Mouse (Mus musculus) heart, postnatal 14 days (tissue): ENCODE measurements around the gene Gm49318. TPM values are rescaled to one million over a fixed set of nuclear protein-coding genes. Genes with fewer than 3 reads are reported as not detected.

Experiments
- DNase-seq, 2 experiments: peaks; one replicate each; pipeline ENCODE4 v3.0.0; 2021 to 2022
- intact Hi-C: fragments of 180-260 bp; cut with DNase I; formaldehyde crosslinking; loops from one replicate; pipeline ENCODE4 v1.15.1; 2025
- total RNA-seq, 2 experiments: library from RNA; stranded (reverse); gene quantifications; 2 replicates each; pipeline ENCODE4 v1.2.3; 2021

Gm49318 gene
- total RNA-seq, 2 experiments from 2014 or later, result not detected

DNA sequence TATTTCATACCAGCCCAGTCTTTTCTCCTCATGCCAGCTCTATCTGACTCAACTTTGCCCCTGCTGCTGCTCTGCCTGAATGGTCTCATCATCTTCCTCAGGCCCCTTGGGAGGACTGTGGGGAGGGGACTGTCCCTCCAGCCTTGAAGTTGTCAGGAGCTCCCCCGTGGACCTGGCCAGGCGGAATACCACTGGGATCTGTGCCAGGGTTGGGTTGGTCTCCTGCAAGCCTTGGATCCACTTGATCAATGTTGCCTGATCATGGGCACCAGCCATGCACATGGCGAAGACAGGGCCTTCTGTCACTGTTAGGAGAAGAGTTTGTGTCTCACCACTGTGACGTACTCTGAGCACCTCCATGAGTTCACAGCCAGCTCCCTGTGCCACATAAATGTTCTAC lies 1.2 kb upstream of the Gm49318 start:
- DNase-seq, result no peak

DNA sequence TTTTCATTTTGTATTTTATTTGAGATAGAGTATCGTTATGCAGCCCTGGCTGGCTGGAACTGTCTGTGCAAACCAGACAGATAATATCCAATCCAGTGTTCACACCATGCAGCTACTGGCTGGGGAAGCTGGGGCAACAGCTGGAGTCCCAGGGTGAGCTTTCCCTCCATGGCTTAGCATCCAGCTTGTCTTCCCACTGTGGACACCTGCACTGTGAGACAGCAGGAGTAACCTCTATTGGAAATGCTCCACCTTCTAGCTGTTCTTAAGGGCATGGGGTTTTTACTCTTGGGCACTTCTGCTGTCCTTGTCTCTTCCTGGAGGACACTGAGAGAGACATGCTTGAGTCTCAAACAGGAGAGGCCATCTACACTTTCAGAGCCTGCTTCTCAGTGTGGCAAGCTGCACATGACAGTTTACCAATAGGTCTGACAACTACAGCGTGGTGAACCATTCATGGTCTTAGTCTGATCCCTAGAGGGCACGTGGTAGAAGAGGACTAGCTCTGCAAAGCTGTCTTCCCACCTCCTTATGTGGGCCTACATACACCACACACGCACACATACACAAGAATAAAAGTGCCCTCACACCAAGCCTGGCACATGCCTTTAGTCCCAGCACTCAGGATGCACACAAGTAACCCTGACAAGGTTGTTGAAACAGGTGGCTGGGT lies 1.0 kb downstream of the Gm49318 start:
- no peak for DNase-seq
- intact Hi-C loops, result no loop called here

More for the DNA sequence above, 1.2 kb upstream of the Gm49318 start:
- intact Hi-C loops, result no loop called here

DNA sequence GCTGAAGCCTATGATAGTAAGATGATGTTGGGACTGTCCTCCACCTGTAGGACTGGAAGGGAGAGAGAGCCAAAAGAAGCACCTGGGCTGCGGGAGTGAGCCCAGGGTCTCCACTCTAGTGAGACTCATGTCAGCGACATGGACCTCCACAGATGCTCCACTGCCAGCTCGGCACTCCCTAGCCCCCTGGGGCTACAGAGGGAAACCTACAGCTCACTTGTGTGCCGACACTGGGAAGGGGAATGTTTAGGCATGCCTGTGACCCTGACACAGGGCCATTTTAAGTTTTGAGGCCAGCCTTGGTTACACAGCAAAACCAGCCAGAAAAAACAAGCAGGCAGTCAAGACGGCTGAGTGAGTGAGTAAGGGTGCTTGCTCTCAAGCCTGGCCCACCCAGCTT lies 3.9 kb downstream of the Gm49318 start:
- intact Hi-C loops, result no loop called here
- DNase-seq, result no peak

DNA sequence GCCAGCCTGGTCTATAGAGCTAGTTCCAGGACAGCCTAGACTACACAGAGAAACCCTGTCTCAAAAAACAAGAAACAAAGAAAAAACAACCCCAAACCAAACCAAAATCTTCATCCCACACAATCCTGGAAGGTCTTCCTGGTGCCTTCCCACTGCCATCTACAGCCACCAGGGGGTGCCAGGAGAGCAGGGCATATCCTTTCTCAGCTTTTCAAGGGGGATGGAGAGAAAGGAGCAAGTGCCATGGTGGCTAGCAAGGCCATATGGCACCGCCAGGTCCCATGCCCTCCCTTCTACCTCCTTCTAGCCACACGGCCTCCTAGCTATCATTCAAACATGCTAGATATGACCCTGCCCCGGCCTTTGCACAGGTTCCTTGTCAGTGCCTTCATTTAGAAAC lies 4.6 kb downstream of the Gm49318 start:
- intact Hi-C loops, result loop anchor here (1.0 kb wide), 1 partner anchor 77 kb away; no protein-coding TSS in a partner anchor
- peak; percentile 57 to 72 for DNase-seq

DNA sequence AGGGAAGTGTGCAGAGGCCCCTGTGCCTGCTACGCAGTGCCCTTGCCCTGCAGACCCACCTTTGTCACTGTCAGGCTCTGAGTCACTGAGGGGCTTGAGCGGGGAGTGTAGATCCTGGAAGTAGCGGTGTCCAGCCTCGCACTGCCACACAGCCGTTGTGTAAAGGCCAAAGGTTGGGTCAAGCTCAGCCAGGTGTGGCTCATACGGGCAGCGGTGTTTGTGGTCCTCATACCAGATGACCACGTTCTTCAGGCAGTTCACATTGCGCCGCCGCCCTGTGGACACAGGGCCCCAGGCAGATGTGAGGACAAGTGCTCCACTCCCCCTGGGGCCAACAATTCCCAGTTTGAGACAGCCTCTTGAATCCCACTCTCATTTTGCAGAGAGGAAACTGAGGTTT lies 5.4 kb downstream of the Gm49318 start:
- intact Hi-C loops, result loop anchor here (1.0 kb wide), 1 partner anchor 78 kb away; no protein-coding TSS in a partner anchor
- DNase-seq, result no peak

DNA sequence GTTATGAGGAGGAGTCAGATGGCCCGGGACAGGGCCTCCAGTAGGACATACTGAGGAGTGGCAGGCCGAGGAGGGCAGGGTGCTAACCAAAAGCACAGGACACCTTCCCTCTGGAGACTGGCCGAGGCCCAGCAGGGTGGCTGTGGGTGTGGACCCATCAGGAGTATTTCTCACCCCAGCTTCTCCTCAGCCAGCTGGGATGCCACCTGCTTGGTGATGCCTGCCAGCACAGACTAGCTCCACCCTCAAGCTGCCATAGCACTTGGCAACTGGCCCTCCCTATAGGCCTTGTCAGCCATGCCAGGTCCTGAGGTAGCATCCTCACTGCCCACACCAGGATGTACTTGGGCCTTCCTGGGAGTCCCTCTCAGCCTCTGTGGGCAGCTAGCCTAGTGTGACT lies 6.7 kb downstream of the Gm49318 start:
- DNase-seq, result no peak
- intact Hi-C loops, result no loop called here

DNA sequence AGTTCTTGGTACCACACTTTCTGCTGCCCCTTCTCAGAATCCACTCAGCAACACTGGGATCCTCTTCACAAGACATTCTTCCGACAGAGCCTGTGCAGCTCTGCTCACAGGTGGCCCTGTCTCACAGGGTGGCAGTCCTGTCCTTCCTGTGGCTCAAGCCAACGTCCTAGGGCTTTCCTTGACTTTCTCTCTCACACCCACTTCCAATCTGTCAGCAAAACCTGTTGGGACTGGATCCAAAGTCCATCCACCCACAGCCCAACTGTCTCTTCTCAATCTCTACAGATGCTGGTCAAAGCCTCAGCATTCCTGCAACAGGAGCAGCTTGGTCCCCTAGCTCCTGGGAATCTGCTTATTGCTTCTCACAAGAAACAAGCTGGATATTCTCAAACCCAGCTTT lies 9.7 kb downstream of the Gm49318 start:
- DNase-seq, result no peak
- intact Hi-C loops, result no loop called here

DNA sequence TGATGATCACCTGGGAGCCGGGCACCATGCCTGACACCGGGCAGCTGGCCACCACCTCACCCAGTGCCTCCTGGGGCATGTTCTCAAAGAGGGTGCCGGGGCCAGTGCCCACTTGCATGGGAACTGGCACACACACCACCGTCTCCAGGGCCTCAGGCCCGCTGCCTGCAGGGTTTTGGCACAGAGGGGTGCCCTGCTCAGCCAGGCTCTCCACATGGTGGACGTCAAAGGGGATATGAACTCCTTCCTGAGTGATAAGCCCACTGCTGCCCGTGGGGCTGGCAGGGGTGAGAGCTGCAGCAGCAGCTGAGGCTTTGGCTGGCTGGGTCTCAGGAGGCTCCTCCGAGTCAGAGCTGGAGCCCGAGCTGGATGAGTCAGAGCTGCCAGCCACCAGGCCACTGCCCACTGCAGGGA lies 13.0 kb downstream of the Gm49318 start:
- intact Hi-C loops, result no loop called here
- peak; percentile 45 to 56 for DNase-seq

DNA sequence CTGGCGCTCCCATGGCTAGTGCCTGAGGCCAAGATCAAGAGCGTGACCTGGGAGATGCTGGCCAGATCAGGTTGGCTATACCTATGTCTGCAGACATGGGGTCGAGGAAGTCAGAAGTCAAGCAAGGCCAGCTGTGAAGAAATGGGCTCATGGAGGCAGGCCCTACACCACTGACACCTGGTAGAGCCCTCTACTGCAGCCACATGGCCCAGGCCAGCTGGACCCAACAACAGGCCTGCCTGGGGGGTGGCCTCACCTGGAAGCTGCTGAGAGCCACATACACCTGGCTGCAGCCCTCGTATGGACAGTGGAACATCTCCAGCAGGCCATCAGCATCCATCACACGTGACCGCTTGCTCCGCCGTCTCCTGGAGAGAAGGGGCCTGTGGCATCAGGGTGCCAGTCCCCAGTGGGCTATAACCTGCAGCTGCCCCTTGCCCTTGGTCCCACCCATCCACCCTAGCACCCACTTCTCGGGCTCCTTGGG lies 14.0 kb downstream of the Gm49318 start:
- intact Hi-C loops, result no loop called here
- DNase-seq, result no peak

DNA sequence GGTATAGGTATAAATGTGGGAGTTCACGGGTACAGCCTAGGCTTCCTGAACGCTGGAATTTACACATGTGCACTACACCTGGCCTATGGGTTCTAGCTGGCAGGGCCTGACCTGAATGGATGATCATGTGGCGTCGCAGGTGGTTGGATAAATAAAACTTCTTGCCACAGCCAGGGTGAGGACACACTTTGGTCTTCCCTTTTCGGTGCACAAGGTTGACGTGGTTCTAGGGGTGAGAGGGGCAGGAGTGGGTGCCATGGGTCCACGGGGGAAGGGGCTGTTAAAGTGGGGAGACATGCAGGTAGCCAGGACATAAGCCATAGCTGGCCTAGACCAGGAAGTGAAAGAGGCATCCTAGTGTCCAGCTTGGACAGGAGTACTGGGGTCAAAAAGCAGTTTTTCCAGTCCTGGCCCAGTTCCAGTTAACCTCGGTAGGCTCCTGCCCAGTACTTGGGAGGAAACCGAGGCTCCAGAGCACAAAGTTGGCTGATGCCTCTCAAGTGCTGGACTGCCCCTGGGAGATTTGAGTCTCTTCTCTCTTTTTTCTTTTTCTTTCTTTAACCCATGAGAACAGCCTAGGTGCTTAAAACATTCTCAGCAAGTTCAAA lies 14.7 kb downstream of the Gm49318 start:
- intact Hi-C loops, result no loop called here
- DNase-seq, result no peak

DNA sequence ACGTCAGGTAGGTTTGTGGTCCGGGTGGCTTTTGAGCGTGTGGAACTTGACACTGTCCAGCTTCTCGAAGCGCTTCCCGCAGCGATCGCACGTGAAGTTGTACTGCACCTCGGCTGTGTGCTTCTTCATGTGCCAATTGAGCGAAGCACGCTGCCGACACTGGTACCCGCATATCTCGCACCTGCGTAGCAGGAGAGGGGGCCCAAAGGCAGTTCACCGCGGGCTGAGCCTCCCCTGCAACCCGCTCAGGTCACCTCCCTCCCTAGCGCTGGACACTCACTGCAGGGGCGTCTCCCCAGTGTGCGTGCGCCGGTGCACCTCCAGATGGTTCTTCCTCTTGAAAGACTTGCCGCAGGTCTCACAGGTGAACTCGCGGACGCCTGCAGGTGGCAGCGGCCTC lies 15.3 kb downstream of the Gm49318 start:
- DNase-seq, result no peak
- intact Hi-C loops, result no loop called here

DNA sequence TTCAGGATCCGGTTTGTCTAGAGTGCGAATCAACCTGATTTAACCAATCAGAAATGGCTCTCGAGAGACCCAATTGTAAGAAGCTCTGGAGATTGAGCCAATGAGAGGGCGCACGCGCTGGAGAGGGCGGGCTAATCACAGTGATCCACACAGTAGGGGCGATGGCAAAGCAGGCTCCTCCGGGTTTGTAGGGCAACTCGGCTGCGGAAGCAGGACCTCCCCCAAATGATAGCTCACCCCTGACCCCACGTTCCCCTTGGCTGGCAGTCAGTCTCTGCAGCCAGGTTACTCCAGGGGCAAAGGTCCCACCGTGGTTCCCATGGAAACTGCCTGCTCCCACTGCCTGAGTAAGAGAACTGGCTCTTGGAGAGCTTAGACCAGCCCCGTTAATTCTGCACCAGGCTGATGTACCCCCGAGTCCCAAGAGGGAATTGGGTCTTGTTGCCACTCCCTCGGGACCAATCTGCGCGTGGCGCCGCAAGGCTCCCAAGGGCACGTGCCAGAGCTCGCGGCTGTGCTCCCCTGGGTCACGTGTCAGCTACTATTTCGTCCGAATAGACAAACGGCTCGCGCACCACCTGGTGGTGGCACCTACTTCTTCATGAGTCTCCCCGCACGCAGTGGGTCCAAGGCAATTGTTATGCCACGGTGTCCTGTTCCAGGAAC lies 16.5 kb downstream of the Gm49318 start:
- intact Hi-C loops, result no loop called here

DNA sequence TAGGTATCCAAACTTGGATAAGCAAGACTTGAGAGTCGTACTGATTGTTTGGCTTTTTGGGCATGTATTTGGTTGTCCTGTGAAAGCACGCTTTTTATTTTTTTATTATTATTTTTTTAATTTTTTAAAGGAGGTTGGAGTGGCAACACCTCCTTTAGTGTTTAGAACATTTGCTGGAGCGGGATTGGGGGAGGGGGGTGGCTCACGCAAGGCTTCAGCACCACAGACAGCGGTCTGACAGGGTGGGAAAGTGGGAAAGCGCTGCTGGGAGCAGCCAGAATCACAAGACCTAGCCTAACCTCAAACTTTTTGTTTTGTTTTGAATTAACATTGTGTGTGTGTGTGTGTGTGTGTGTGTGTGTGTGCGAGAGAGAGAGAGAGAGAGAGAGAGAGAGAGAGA lies 17.4 kb downstream of the Gm49318 start:
- no peak for DNase-seq
- intact Hi-C loops, result no loop called here

More for the DNA sequence above, 16.5 kb downstream of the Gm49318 start:
- peak; percentile 57 to 68 for DNase-seq

DNA sequence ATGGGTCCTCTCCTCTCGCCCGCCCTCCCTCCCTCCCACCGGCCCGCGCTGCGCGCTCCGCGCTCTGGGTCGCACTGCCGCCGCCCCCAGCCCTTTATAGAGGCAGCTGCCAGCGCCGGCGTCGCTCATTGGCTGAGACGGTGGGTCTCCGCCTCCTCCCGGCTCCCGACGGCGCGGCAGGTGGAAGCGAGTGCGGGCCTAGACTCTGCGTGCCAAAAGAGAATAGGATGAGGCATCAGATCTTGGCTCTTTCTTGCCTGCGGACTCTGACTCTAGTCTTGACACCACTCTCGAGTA lies 19.2 kb downstream of the Gm49318 start, which contains the start of gene Elavl3:
Gene Elavl3, minus strand, starts transcription at position 66 of the 297 bp plus-strand sequence.
- DNase-seq, result no peak
- intact Hi-C loops, result no loop called here

DNA sequence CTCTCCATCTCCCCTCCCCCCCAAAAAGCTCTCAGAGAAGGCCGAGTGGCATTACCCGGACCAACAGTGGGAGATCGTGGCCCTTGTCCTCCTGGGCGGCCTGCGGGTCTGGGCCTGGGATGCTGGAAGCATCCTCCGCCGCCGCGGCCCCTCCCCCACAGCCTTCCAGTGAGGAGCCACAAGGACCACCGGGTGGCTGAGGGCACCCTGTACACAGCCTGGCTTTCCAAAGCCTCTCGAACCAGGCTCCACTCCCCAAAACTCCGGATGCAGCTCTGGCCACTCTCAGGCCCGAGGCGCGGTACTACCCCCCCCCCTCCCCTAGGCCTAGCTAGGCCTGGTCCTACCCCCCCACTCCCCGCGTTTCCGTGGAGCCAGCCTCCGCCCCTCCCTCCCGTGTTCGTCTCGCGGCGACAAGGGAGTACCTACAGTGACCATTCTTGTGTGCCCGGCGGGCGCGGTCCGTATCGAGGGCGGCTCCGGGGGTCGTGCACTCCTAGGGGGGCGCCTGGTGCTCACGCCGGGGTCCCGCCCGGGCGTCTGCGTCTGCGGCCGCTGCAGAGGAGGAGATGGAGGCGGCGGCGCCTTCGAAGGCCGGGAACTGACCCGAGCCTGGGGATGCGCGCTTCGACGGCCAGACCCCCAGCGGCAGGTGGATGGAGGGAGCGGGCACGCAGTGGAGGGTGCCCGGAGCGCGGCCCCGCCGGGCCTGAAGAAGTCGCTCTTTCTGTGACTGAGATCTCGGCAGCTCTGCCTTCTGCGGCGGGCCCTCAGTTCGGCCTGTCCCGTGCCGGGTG lies 19.7 kb downstream of the Gm49318 start:
- no peak for DNase-seq
- intact Hi-C loops, result no loop called here

DNA sequence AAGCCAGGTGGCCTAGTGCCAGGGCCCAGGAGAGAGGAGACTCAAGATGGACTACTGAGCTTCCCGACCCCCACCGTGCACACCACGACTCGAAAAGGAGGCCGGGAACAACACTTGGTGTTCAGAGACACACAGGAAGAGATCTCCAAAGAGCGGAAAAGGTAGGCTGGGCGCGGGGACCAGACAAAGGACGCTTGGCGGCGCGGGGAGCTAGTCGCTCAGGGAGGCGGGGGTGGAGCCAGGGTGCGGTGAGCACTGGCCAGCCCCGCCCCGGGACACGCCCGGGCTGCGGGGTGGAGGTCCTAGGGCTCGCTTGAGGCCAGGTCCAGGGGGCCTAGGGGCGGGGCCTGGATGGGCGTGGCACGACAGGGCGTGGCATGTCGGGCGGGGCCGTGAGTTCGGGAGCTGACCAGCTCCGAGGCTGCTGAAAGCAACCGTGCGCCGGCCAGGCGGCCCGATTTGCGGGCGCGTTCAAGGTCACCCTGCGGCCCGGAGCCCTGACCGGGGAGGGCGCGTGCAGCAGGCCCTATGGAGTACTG lies 20.6 kb downstream of the Gm49318 start:
- intact Hi-C loops, result no loop called here
- DNase-seq, result peak; percentile 40 to 61

DNA sequence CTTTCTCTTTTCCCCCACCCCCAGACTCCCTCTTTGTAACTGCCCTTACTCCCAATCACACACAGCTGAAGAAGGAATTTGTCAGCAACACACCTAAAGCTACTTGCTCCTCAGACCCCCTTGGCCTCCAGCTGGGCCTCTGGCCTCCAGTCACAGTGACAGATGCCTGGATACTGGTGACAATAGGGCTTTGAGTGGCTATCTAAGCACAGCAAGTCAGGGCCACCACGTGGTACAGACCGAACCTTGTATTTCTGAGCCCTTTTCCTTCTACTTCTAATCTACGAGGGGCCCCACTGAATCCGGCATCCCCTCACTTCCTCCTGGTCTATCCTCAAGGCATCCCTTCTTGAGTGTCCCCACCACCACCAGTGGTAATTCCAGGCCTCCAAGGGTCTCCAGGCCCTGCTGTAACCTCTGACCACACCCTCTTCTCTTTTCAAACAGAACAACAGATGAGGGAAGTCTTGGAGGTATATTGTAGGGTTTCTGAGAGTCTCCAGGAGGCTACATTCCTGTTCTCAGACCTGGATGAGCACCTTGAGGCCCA lies 21.3 kb downstream of the Gm49318 start:
- no peak for DNase-seq
- intact Hi-C loops, result no loop called here

DNA sequence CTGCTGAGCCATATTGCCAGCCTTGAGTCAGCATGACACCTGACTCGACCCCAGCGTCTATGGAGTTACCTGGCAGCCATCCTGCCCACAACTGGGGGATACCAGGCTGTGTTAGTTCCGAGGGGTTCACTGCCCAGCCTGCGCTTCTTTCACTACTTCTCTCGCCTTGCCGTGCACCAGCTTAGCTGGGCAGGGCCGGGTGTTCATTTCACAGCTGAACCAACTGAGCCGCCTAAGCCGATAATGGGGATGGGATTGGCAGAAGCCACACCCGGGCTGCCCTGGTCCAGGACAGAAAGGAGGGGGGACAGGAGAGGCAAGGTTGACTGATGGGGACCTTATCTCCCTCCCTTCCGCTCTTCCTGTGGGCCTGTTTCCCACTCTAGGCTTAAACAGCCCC lies 21.7 kb downstream of the Gm49318 start:
- intact Hi-C loops, result no loop called here

DNA sequence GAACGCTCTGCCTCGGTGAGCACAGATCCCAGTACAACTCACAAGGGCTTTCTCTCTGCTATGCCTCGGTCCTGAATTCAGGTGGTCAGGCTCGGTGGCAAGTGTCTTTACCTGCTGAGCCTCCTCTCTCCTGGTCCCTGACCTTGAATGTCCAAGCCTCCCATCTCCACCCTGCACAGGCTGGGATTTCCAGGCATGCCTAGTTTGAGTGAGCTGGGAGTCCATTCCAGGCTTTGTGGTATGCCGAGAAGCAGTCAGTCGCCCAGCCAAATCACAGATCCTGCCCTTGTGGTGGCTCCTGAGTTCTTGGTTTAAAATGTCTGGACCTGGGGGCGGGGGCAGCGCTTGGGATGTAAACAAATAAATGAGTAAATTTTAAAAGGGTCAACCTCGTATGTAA lies 23.7 kb downstream of the Gm49318 start:
- intact Hi-C loops, result no loop called here
- no peak for DNase-seq

More for the DNA sequence above, 21.7 kb downstream of the Gm49318 start:
- no peak for DNase-seq

DNA sequence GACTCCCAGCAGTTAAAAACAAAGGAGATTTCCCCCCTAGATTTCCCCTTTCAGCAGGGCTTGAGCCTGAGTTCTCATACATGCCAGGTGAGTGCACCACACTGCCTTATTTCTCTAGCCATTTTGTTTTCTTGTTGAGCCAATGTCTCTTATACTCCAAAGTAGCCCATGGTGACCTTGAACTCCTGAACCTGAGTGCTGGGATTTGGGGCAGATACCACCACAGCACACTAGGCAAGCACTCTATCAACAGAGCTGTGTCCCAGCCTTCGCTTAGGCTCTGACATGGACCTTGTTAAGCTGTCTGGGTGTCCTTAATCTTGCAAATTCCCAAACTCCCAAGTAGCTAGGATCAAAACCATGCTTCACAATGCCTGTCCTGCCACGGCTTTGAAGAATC lies 29.2 kb downstream of the Gm49318 start:
- intact Hi-C loops, result no loop called here
- DNase-seq, result no peak
